Mouse (Mus musculus): ENCODE results near the gene Kif19a.

GRCm38 (mm10) chr11:114724787-114725590 is 40.2 kb upstream of the Kif19a start:
- TF ChIP-seq CTCF (IDR thresholded peaks at IDR 0.05; ENCODE audit: extremely low read depth, insufficient read depth, insufficient read length, insufficient replicate concordance) (no peak), POLR2A (IDR thresholded peaks at IDR 0.05; ENCODE audit: low read depth, low read length) (no peak)
